Mouse (Mus musculus): ENCODE measurements around the gene Usf3.

Usf3 gene

GRCm38 (mm10) chr16:44238835-44239263 is 65.8 kb downstream of the Usf3 start:
- no peak for DNase-seq

- no peak for DNase-seq
These were observed 67.4 kb downstream of the Usf3 start for GRCm38 (mm10) chr16:44240406-44240805.

- peak; percentile 84 to 87 for DNase-seq
These were observed 69.6 kb downstream of the Usf3 start for GRCm38 (mm10) chr16:44242633-44243032.

- no peak for DNase-seq
These were observed 70.3 kb downstream of the Usf3 start for GRCm38 (mm10) chr16:44243323-44243722.

- DNase-seq: no peak
These were observed 76.9 kb downstream of the Usf3 start for GRCm38 (mm10) chr16:44249985-44250384.

- DNase-seq: no peak
These were observed 79.7 kb downstream of the Usf3 start for GRCm38 (mm10) chr16:44252735-44253134.

GRCm38 (mm10) chr16:44253797-44254634 is 81.0 kb downstream of the Usf3 start:
- no peak for DNase-seq

GRCm38 (mm10) chr16:44254698-44255097 is 81.7 kb downstream of the Usf3 start:
- peak; percentile 68 to 72 for DNase-seq

GRCm38 (mm10) chr16:44257476-44257875 is 84.4 kb downstream of the Usf3 start:
- DNase-seq: no peak

- no peak for DNase-seq
These were observed 91.9 kb downstream of the Usf3 start for GRCm38 (mm10) chr16:44264916-44265315.

GRCm38 (mm10) chr16:44265562-44265961 is 92.5 kb downstream of the Usf3 start:
- no peak for DNase-seq

- no peak for DNase-seq
These were observed 95.6 kb downstream of the Usf3 start for GRCm38 (mm10) chr16:44268541-44269215.

GRCm38 (mm10) chr16:44269578-44269977 is 96.5 kb downstream of the Usf3 start:
- DNase-seq: peak in 1 of 2 experiments; percentile 4

- peak; percentile 60 to 70 for DNase-seq
These were observed 97.6 kb downstream of the Usf3 start for GRCm38 (mm10) chr16:44270606-44271005.

GRCm38 (mm10) chr16:44271371-44272038 is 98.5 kb downstream of the Usf3 start:
- DNase-seq: peak in 1 of 2 experiments; percentile 4

Data from kidney, postnatal 4 days (tissue).